Mouse (Mus musculus): ENCODE measurements around the gene Tmem52.
A peak's percentile ranks its signal among the peaks of the same experiment; 100 is the strongest.

Gene Tmem52

GRCm38 (mm10) chr4:155468952-155469351, at the start of gene Tmem52:
TSS of gene Tmem52 (plus strand) at chr4:155469114.
- peak; percentile 67 for DNase-seq (ENCODE audit: low read depth)

- no peak for DNase-seq (ENCODE audit: low read depth)
Observed at GRCm38 (mm10) chr4:155420137-155420536, 48.8 kb upstream of the Tmem52 start.

GRCm38 (mm10) chr4:155421412-155422370, 47.2 kb upstream of the Tmem52 start:
- peak; percentile 17 for DNase-seq (ENCODE audit: low read depth)

GRCm38 (mm10) chr4:155423988-155424387, 44.9 kb upstream of the Tmem52 start:
- DNase-seq (ENCODE audit: low read depth) = no peak

GRCm38 (mm10) chr4:155426272-155426671, 42.6 kb upstream of the Tmem52 start:
- no peak for DNase-seq (ENCODE audit: low read depth)

- no peak for DNase-seq (ENCODE audit: low read depth)
Observed at GRCm38 (mm10) chr4:155428442-155428841, 40.5 kb upstream of the Tmem52 start.

- no peak for DNase-seq (ENCODE audit: low read depth)
Observed at GRCm38 (mm10) chr4:155429202-155429601, 39.7 kb upstream of the Tmem52 start.

GRCm38 (mm10) chr4:155432358-155432757, 36.6 kb upstream of the Tmem52 start:
- no peak for DNase-seq (ENCODE audit: low read depth)

- DNase-seq (ENCODE audit: low read depth) = no peak
Observed at GRCm38 (mm10) chr4:155433993-155434392, 34.9 kb upstream of the Tmem52 start.

- DNase-seq (ENCODE audit: low read depth) = no peak
Observed at GRCm38 (mm10) chr4:155442808-155443207, 26.1 kb upstream of the Tmem52 start.

GRCm38 (mm10) chr4:155451597-155451996, 17.3 kb upstream of the Tmem52 start:
- DNase-seq (ENCODE audit: low read depth) = no peak

GRCm38 (mm10) chr4:155458575-155458974, 10.3 kb upstream of the Tmem52 start:
- no peak for DNase-seq (ENCODE audit: low read depth)

GRCm38 (mm10) chr4:155463050-155463449, 5.9 kb upstream of the Tmem52 start:
- DNase-seq (ENCODE audit: low read depth) = no peak

GRCm38 (mm10) chr4:155463611-155464010, 5.3 kb upstream of the Tmem52 start:
- no peak for DNase-seq (ENCODE audit: low read depth)

- DNase-seq (ENCODE audit: low read depth) = no peak
Observed at GRCm38 (mm10) chr4:155464061-155464460, 4.9 kb upstream of the Tmem52 start.

- no peak for DNase-seq (ENCODE audit: low read depth)
Observed at GRCm38 (mm10) chr4:155465607-155466006, 3.3 kb upstream of the Tmem52 start.

GRCm38 (mm10) chr4:155466080-155466479, 2.8 kb upstream of the Tmem52 start:
- DNase-seq (ENCODE audit: low read depth) = no peak

GRCm38 (mm10) chr4:155467237-155468010, 1.5 kb upstream of the Tmem52 start:
- DNase-seq (ENCODE audit: low read depth) = no peak

GRCm38 (mm10) chr4:155469590-155470262, 812 bp downstream of the Tmem52 start:
- DNase-seq (ENCODE audit: low read depth) = no peak

GRCm38 (mm10) chr4:155470263-155470953, 1.5 kb downstream of the Tmem52 start:
- DNase-seq (ENCODE audit: low read depth) = no peak

GRCm38 (mm10) chr4:155470997-155471396, 2.1 kb downstream of the Tmem52 start:
- no peak for DNase-seq (ENCODE audit: low read depth)

GRCm38 (mm10) chr4:155471406-155471805, 2.5 kb downstream of the Tmem52 start:
- no peak for DNase-seq (ENCODE audit: low read depth)
